Mouse (Mus musculus) hindbrain, embryonic 11.5 days (tissue): ENCODE results near the gene Syn2. TPM values are rescaled to one million over a fixed set of nuclear protein-coding genes. Genes with fewer than 3 reads are reported as not detected.

Experiments used
- ATAC-seq: fragments of 200-750 bp; cut with Nextera tagmentation; 2 replicates; pipeline ENCODE4 v1.8.0; 2017; ENCODE audit warnings: mild to moderate bottlenecking, moderate TSS enrichment, moderate library complexity; ENCODE audit not compliant: low FRiP score
- DNase-seq: peaks from one replicate; pipeline ENCODE4 v3.0.0-alpha.2; 2015; ENCODE audit warnings: low spot score
- H3K27ac ChIP-seq: fragments of 300-500 bp; sonication (generic); 2 replicates; pipeline ENCODE4 v1.5.1; 2014; ENCODE audit warnings: mild to moderate bottlenecking, low read depth, low read length
- H3K27me3 ChIP-seq: fragments of 300-500 bp; sonication (generic); 2 replicates; pipeline ENCODE4 v1.6.1; 2014; ENCODE audit warnings: mild to moderate bottlenecking, low read length, moderate library complexity, mixed read lengths; ENCODE audit not compliant: control insufficient read depth, insufficient read depth
- H3K36me3 ChIP-seq: fragments of 300-500 bp; sonication (generic); 2 replicates; pipeline ENCODE4 v1.6.1; 2014; ENCODE audit warnings: mild to moderate bottlenecking, low read length, moderate library complexity, mixed read lengths; ENCODE audit not compliant: control insufficient read depth, insufficient read depth
- H3K4me1 ChIP-seq: fragments of 300-500 bp; sonication (generic); replicated peaks from 2 replicates; pipeline ENCODE4 v1.6.1; 2014; ENCODE audit warnings: low read length, mixed read lengths; ENCODE audit not compliant: control insufficient read depth, insufficient read depth
- H3K4me2 ChIP-seq: fragments of 300-500 bp; sonication (generic); replicated peaks from 2 replicates; pipeline ENCODE4 v1.6.1; 2014; ENCODE audit warnings: mild to moderate bottlenecking, low read depth, low read length
- H3K4me3 ChIP-seq: fragments of 300-500 bp; sonication (generic); 2 replicates; pipeline ENCODE4 v1.5.1; 2014; ENCODE audit warnings: low read depth, low read length
- H3K9ac ChIP-seq: fragments of 300-500 bp; sonication (generic); 2 replicates; pipeline ENCODE4 v1.6.1; 2014; ENCODE audit warnings: low read depth, low read length
- H3K9me3 ChIP-seq: fragments of 300-500 bp; sonication (generic); 2 replicates; pipeline ENCODE4 v1.6.1; 2016; ENCODE audit warnings: low read length; ENCODE audit not compliant: control insufficient read depth
- WGBS: fragments of 180-500 bp; shearing (Covaris S2); extraction: QIAGEN DNeasy Blood & Tissue Kit; methylation state at CpG from one replicate; pipeline ENCODE4 v1.1.7; 2014; 5-methylcytosine and 5-hydroxymethylcytosine counted together
- polyA plus RNA-seq: library from polyadenylated mRNA; unstranded; fragments of >200 nt; fragmentation: Nextera tagmentation; extraction: Ambion mirVana; gene quantifications from 2 replicates; pipeline ENCODE4 v1.2.1, GENCODE M21; 2014

Syn2 gene
- polyA plus RNA-seq, 1 experiment from 2014 or later = 6.0 TPM

DNA sequence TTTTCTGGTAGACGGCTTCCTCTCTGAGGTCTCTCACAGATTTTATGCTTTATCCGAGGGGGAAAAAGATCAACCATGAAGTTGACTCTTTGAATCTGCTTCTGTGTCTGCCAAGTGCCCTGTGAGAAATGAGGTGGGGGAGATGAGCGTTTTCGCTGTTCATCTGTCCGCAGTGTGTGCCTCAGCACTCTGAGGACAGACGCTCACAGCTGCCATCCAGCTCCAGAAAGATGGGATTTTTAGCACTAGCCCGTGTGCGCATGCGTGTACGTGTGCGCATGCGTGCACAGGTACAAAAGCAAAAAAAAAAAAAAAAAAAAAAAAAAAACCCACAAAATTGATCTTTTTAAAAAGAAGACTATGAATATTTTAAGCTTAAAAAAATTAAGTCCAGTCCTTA, 178.1 kb downstream of the Syn2 start:
- no peak overlapping the region for H3K9ac ChIP-seq
- WGBS = 71% methylated on average over 12 of the region's 12 CpGs
- H3K9me3 ChIP-seq = no peaks in the 10 kb centered on the region
- no peaks in the 10 kb centered on the region for H3K4me1 ChIP-seq
- no peaks in the 10 kb centered on the region for H3K36me3 ChIP-seq
- no peak for DNase-seq
- ATAC-seq = no peak
- H3K4me2 ChIP-seq = no peak overlapping the region
- no peak overlapping the region for H3K27ac ChIP-seq
- no peaks in the 10 kb centered on the region for H3K27me3 ChIP-seq
- H3K4me3 ChIP-seq = no peak overlapping the region

- no peak overlapping the region for H3K27ac ChIP-seq
- ATAC-seq = no peak
- no peak for DNase-seq
- H3K9me3 ChIP-seq = no peaks in the 10 kb centered on the region
- no peak overlapping the region for H3K4me3 ChIP-seq
- H3K4me1 ChIP-seq = no peaks in the 10 kb centered on the region
- no peaks in the 10 kb centered on the region for H3K36me3 ChIP-seq
- no peak overlapping the region for H3K9ac ChIP-seq
- no peak overlapping the region for H3K4me2 ChIP-seq
- 81% methylated on average over 9 of the region's 9 CpGs for WGBS
- no peaks in the 10 kb centered on the region for H3K27me3 ChIP-seq
These were observed 178.6 kb downstream of the Syn2 start for GRCm38 (mm10) chr6:115313235-115313738.

DNA sequence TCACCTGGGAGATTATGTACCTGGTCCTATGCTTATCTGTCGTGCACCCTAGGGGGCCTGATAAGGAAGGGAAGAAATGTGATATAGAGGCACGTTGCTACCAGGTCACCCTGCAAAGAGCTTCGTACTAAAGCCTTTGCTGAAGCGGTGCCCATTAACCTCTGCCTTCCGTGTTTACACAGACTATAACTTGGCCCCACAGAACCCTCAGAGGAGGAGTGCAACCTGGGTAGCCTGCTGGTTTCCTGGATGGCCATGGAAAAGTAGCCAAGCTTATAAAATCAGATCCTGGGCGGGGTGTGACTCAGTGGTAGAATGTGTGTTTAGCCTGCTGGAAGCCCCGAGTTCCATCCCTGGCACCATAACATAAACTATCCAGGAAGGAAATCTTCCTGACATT, 179.2 kb downstream of the Syn2 start:
- 81% methylated on average over 7 of the region's 7 CpGs for WGBS
- Histone ChIP-seq H3K4me2 (no peak overlapping the region), H3K27me3 (no peaks in the 10 kb centered on the region), H3K36me3 (no peaks in the 10 kb centered on the region), H3K4me3 (no peak overlapping the region), H3K4me1 (no peaks in the 10 kb centered on the region), H3K9ac (no peak overlapping the region), H3K27ac (no peak overlapping the region), H3K9me3 (no peaks in the 10 kb centered on the region)
- no peak for DNase-seq
- ATAC-seq = no peak

DNA sequence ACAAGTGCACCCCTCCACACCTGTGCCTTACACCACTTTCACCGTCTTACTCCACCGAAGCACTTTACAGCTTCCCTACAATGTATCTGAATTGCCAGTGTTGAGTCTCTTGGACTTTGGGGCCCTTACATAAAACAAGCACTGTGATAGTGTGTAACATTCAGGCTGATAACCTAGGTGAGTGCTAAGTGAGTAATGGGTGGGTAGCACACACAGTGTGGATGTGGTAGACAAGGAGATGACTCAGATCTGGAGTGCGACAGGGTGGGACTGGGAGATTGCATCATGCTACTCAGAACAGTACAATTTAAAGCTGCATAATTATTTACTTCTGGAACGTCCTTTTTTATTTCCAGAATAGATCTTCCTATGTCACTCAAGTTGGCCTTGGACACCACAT, 181.1 kb downstream of the Syn2 start:
- Histone ChIP-seq H3K4me2 (no peak overlapping the region), H3K4me1 (no peaks in the 10 kb centered on the region), H3K36me3 (no peaks in the 10 kb centered on the region), H3K9ac (no peak overlapping the region), H3K9me3 (no peaks in the 10 kb centered on the region), H3K27ac (no peak overlapping the region), H3K4me3 (no peak overlapping the region), H3K27me3 (no peaks in the 10 kb centered on the region)
- no peak for ATAC-seq
- 88% methylated on average over 4 of the region's 4 CpGs for WGBS
- DNase-seq = no peak

DNA sequence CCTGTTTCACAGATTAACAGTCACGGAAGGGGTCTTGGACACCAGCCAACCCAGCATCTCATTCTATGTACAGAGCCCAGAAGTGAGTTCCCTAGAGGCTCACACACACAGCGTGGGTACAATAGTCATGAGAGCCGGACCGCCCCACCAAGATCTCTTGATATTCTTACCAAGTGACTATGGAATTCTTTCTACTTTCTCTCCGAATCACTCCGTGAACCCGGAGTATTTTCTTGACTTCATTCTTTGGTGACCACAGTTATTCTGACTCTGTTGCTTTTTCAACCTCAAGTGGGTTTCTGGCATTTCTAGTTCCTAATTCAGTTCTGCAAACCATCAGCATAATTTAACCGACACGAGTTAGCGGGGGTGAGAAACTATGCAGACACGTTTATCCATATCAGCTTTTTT, 182.1 kb downstream of the Syn2 start:
- no peaks in the 10 kb centered on the region for H3K36me3 ChIP-seq
- no peak overlapping the region for H3K27ac ChIP-seq
- H3K4me1 ChIP-seq = no peaks in the 10 kb centered on the region
- H3K27me3 ChIP-seq = no peaks in the 10 kb centered on the region
- ATAC-seq (no peak), DNase-seq (no peak)
- no peak overlapping the region for H3K4me3 ChIP-seq
- no peak overlapping the region for H3K9ac ChIP-seq
- H3K9me3 ChIP-seq = no peaks in the 10 kb centered on the region
- 92% methylated on average over 11 of the region's 11 CpGs for WGBS
- H3K4me2 ChIP-seq = no peak overlapping the region

- ATAC-seq (no peak), DNase-seq (no peak)
- Histone ChIP-seq H3K4me2 (no peak overlapping the region), H3K9me3 (no peaks in the 10 kb centered on the region), H3K4me3 (no peak overlapping the region), H3K27me3 (no peaks in the 10 kb centered on the region), H3K36me3 (no peaks in the 10 kb centered on the region), H3K27ac (no peak overlapping the region), H3K4me1 (no peaks in the 10 kb centered on the region), H3K9ac (no peak overlapping the region)
- 91% methylated on average over 6 of the region's 6 CpGs for WGBS
These were observed 184.1 kb downstream of the Syn2 start for GRCm38 (mm10) chr6:115318811-115319210.

- no peak overlapping the region for H3K9ac ChIP-seq
- H3K9me3 ChIP-seq = no peaks in the 10 kb centered on the region
- H3K4me2 ChIP-seq = no peak overlapping the region
- no peaks in the 10 kb centered on the region for H3K4me1 ChIP-seq
- no peak for ATAC-seq
- H3K36me3 ChIP-seq = no peaks in the 10 kb centered on the region
- H3K4me3 ChIP-seq = no peak overlapping the region
- no peak overlapping the region for H3K27ac ChIP-seq
- WGBS = 90% methylated on average over 4 of the region's 4 CpGs
- H3K27me3 ChIP-seq = no peaks in the 10 kb centered on the region
- no peak for DNase-seq
These were observed 185.0 kb downstream of the Syn2 start for GRCm38 (mm10) chr6:115319686-115320085.

GRCm38 (mm10) chr6:115320927-115321714, 186.4 kb downstream of the Syn2 start:
- DNase-seq (no peak), ATAC-seq (no peak)
- Histone ChIP-seq H3K4me2 (no peak overlapping the region), H3K27me3 (no peaks in the 10 kb centered on the region), H3K4me1 (no peaks in the 10 kb centered on the region), H3K9ac (no peak overlapping the region), H3K9me3 (no peaks in the 10 kb centered on the region), H3K27ac (no peak overlapping the region), H3K36me3 (no peaks in the 10 kb centered on the region), H3K4me3 (no peak overlapping the region)
- WGBS = 83% methylated on average over 8 of the region's 8 CpGs

- Histone ChIP-seq H3K4me1 (no peaks in the 10 kb centered on the region), H3K36me3 (no peaks in the 10 kb centered on the region), H3K27ac (no peak overlapping the region), H3K27me3 (no peaks in the 10 kb centered on the region), H3K4me3 (no peak overlapping the region), H3K9ac (no peak overlapping the region), H3K9me3 (no peaks in the 10 kb centered on the region), H3K4me2 (no peak overlapping the region)
- ATAC-seq (no peak), DNase-seq (no peak)
- 80% methylated on average over 6 of the region's 6 CpGs for WGBS
These were observed 187.2 kb downstream of the Syn2 start for GRCm38 (mm10) chr6:115321883-115322351.
